Mouse (Mus musculus) right cerebral cortex, postnatal 25 days (tissue): ENCODE data around the gene Abhd5.
A peak's percentile ranks its signal among the peaks of the same experiment; 100 is the strongest.
"Not testable (repeated sequence)": the region's sequence is repeated elsewhere in the genome, so short reads cannot be mapped to it uniquely, and the experiment has no call there.

Experiments
- DNase-seq: peaks from one replicate; pipeline ENCODE4 v3.0.0; 2022

Abhd5 gene

DNA sequence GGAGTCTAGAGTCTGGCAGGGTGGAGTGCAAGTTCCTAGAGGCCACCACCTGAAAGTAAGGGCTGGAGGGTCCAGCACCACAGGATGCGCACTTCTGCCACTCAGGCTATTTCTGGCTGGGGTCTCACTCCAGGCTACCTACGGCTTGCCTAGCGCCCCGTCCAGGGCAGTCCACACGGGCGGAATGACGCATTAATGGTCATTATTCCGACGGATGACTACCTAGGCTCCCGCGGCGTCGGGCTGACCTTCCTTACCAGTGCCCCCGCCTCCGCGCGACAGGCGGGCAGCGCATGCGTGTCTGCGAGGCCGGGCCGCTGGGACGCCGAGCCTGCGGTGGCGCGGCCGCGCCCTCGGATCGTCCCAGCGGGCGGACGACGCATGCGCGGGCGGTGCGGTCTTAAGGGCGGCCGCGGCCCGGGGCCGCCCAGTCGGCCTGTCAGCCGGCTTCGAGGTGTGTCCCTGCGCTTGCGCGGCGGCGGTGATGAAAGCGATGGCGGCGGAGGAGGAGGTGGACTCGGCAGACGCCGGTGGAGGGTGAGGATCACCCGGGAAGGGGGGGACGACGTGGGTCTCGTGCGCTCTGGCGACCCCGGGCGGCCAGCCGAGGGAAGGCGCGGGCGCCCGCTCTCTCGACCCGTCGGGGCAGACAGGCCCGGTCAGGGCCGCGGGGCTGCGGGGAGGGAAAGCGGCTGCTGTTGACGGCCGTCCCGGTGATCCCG is at the start of gene Abhd5:
Gene Abhd5, plus strand, starts transcription at position 306 of the 722 bp plus-strand sequence.
- peak; percentile 90 for DNase-seq

- DNase-seq: no peak
Observed at GRCm38 (mm10) chr9:122305302-122305701, 46.1 kb upstream of the Abhd5 start.

- no peak for DNase-seq
Observed at GRCm38 (mm10) chr9:122309013-122309980, 42.1 kb upstream of the Abhd5 start.

- DNase-seq: peak; percentile 83
Observed at GRCm38 (mm10) chr9:122310613-122311049, 40.8 kb upstream of the Abhd5 start.

DNA sequence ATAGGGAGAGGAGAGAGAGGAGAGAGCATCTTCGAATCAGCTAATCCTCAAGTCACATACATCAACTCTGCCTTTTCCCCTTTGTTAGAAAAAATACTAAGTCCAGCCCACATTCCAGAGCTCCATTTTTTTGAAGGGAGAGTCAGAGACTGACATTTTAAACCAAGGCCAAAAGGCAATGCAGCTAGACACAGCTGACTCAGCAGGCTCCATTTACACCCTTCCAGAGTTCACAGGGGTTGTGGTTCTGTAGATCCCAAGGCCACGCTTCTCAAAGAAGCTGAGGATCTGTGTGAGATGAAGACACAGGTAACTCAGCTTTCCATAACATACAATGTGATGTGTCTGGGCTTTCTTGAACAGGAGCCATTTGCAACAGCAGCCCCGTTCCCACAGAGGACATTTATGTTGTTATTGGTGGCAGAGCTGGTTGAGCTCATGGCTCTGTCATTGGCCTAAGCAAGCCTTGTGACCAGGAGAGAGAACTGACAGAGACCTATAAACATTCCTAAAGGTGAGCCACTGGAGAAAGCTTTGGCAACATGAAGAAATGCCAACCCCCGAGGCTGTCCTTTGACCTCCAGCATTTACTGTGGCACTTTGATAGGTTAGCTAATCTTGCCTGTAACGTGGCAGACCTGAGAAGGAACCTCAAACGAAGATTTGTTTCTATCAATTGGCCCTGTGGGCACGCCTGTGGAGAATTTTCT is 40.2 kb upstream of the Abhd5 start:
- no peak for DNase-seq

- DNase-seq: no peak
Observed at GRCm38 (mm10) chr9:122312296-122312990, 39.0 kb upstream of the Abhd5 start.

DNA sequence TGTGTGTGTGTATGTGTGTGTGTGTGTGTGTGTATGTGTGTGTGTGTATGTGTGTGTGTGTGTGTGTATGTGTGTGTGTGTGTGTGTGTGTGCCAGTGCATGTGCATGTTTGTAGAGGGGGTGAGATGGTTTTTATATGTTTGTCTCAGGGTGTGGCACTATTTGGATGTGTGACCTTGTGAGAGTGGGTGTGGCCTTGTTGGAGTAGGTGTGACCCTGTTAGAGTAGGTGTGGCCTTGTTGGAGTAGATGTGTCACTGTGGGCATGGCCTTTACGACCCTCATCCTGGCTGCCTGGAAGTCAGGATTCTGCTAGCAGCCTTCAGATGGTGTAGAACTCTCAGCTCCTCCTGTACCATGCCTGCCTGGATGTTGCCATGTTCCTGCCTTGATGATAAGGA is 38.3 kb upstream of the Abhd5 start:
- DNase-seq: not testable (repeated sequence)

DNA sequence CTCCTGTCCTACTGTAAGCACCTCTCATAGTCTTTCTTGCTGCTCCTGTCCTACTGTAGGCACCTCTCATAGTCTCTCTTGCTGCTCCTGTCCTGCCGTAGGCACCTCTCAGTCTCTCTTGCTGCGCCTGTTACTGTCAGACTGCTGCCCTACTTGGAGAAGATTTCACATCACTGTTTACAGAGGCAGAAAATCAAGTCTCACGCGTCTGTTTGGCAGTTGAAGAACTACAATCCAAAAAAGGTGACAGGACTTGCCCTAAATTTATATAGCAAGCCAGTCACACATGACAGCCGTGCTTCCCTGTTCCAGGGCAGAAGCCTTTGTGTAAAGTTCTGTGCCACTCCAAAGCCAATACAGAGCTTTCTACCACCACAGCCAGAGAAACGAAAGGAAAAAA is 37.0 kb upstream of the Abhd5 start:
- no peak for DNase-seq

DNA sequence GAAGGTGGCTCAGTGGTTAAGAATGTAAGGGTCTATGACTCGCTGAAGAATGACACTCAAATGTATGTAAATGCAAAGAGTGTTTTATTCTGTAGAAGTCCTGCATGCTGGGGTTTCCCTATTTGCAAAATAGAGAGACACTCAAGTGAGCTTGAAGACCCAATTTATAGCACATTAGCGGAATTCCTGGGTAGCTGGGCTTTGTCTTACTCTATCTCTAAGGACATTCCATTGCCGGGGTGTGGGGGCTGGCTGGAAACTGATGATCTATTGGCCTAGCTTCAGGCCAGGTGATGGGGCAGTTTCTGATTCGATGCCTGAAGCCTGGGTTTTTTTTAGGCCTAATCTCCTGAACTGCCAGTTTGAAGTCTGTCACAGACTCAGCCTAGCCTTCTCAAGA is 36.5 kb upstream of the Abhd5 start:
- no peak for DNase-seq

- no peak for DNase-seq
Observed at GRCm38 (mm10) chr9:122315501-122315900, 35.9 kb upstream of the Abhd5 start.

DNA sequence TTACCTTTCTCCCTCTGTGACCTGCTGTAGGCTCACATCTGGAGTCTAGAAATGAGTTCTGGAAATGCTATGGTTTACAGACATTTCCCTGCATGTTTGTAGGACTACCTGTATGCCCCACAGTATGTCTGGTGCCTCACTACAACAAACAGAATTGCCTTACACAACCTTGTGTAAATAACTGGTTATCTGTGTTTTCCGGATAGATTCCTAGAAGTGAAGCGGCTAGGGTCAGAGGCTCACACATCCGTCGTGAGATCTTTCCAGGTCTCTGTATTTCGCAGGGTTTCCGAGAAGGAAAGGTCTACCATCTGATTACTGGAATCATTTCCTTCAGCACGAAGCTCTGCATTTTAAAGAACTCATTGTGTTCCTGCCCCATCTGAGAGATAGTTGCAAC is 34.8 kb upstream of the Abhd5 start:
- DNase-seq: no peak

GRCm38 (mm10) chr9:122320626-122321025 is 30.8 kb upstream of the Abhd5 start:
- DNase-seq: no peak

GRCm38 (mm10) chr9:122322356-122322755 is 29.1 kb upstream of the Abhd5 start:
- DNase-seq: no peak

- DNase-seq: no peak
Observed at GRCm38 (mm10) chr9:122325996-122326395, 25.4 kb upstream of the Abhd5 start.

DNA sequence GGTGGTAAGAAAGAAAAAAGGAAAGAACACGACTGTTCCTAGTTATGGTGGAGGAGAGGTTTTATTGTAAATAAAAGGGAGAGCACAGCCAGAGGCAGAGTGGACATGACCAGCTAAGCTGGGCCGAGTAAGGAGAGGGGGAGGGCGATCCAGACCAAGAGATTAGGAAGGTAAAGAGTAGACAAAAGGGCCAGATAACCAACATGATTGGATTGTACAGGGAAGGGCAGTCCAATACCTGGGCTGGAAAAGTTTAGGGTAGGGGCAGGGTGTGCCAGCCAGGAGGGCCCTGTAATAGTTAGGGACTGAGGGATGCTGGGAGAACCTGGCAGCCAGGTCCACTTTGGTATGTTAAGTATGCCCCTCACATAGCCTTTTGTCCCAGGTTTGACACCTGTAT is 23.2 kb upstream of the Abhd5 start:
- no peak for DNase-seq

DNA sequence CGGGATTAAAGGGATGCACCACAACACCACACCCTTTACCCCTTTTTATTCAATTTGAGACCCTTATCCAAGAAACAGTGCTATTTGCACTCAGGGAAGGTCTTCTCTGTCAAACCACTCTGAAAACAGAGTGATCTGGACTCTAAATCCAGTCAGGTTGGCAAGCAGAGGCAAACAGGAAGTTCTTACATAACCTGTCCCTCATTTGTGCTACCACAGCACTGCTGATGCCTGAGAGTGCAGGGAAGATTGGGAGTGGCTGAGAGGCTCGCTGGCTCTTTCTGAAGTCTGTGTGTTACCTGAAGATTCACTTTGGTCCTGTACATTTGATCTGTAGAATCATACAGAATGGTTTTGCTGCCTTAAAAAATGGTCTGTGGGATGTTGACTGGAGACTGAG is 14.7 kb upstream of the Abhd5 start:
- no peak for DNase-seq

- DNase-seq: no peak
Observed at GRCm38 (mm10) chr9:122337510-122337931, 13.9 kb upstream of the Abhd5 start.

DNA sequence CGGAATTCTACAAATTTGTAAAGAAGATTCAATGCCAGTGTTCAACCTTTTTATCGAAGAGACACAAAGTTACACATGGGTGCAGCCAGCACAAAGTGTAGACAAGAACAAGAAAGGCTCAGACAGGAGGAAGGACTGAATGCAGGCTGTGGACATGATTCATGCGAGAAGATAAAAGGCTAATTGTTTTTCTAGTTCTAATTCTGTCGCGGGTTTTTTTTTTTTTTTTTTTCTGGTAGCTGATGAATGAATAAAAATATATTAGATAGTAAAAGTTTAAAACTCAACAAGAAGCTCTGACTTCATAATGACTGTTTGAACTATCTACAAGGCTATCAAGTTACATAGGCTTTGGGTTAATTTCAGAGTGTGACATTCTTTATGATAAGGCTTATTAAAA is 11.4 kb upstream of the Abhd5 start:
- DNase-seq: no peak

- DNase-seq: no peak
Observed at GRCm38 (mm10) chr9:122343399-122343798, 8.0 kb upstream of the Abhd5 start.

- peak; percentile 8 for DNase-seq
Observed at GRCm38 (mm10) chr9:122344560-122344959, 6.8 kb upstream of the Abhd5 start.

DNA sequence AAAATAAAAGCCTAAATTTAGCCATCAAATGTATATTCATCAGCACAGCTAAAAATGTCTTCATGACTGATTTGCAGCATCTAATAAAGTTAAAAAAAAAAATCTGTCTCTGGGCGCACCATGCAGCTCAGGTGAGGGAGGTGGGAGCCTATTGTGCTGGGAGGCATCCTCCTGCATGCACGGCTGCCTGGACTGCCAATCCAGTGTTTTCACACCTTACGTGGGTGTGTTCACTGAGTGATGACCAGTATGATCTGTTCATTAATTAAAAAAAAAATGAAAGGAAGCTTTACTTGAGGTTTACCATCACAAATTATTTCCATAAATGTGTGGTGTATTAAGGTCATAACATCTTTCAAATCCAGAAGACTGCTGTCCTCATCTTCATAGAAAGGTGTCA is 6.1 kb upstream of the Abhd5 start:
- DNase-seq: no peak

DNA sequence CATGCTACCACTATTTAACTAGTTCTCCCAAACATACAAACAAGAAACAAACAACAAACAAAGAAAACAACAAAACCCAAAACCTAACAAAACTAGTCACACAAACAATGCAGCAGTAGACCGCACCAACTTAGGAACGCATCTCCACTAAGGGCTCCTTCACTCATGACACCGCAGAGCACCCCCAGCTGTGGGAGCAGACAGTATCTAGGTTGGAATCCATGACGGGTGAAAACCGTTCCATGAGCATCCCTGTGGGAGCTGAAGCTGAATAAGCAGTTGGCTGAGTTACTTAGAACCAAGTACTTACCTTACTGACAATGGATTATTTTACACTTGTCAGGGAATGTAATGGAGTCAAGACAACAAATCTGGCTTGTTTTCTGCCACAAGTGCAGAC is 5.3 kb upstream of the Abhd5 start:
- no peak for DNase-seq

GRCm38 (mm10) chr9:122347882-122348281 is 3.5 kb upstream of the Abhd5 start:
- no peak for DNase-seq
